Comparison of ENCODE assay signal across 9 mouse cellular contexts in genomic region chr10:121031802-121032201, GRCm38 (mm10). TPM values are rescaled to one million over a fixed set of nuclear protein-coding genes. Genes with fewer than 3 reads are reported as not detected.
DNase-seq lines count a peak whose midpoint lies in the region; ATAC-seq and TF ChIP-seq lines count a peak whose summit lies in the region.
"Had no signal": no experiment of that assay in that cellular context is flagged by ENCODE, and none has a peak within 500 bp of the region (broad histone marks: within the 10 kb centered on the region; RNA-seq: fewer than 3 reads in every experiment).

No protein-coding gene starts in this region.

- H3K36me3 ChIP-seq in hindbrain, embryonic 10.5 days = no peaks in the 10 kb centered on the region
- H3K36me3 ChIP-seq in hindbrain, embryonic 16.5 days (ENCODE audit: control insufficient read depth, insufficient read depth, low read length) = no peaks in the 10 kb centered on the region
- H3K36me3 ChIP-seq in thymus, adult 2 months (ENCODE audit: control insufficient read depth, insufficient read depth, low read length) = no peaks in the 10 kb centered on the region
- H3K36me3 ChIP-seq in limb, embryonic 13.5 days = no peaks in the 10 kb centered on the region
- no peaks in the 10 kb centered on the region for H3K36me3 ChIP-seq in forebrain, embryonic 15.5 days
- H3K36me3 ChIP-seq: limb, embryonic 15.5 days had no signal

- no peaks in the 10 kb centered on the region for H3K9me3 ChIP-seq in hindbrain, embryonic 10.5 days
- no peaks in the 10 kb centered on the region for H3K9me3 ChIP-seq in hindbrain, embryonic 16.5 days (ENCODE audit: control insufficient read depth, low read length)
- no peaks in the 10 kb centered on the region for H3K9me3 ChIP-seq in limb, embryonic 13.5 days
- no peaks in the 10 kb centered on the region for H3K9me3 ChIP-seq in forebrain, embryonic 15.5 days
- H3K9me3 ChIP-seq: limb, embryonic 15.5 days had no signal

- H3K27ac ChIP-seq in hindbrain, embryonic 10.5 days = no peak overlapping the region
- no peak overlapping the region for H3K27ac ChIP-seq in hindbrain, embryonic 16.5 days (ENCODE audit: low read depth, low read length)
- H3K27ac ChIP-seq in thymus, adult 2 months (ENCODE audit: control insufficient read depth, insufficient read depth, low read length) = no peak overlapping the region
- H3K27ac ChIP-seq in limb, embryonic 13.5 days = no peak overlapping the region
- H3K27ac ChIP-seq in forebrain, embryonic 15.5 days (replicated peaks) = no peak overlapping the region
- H3K27ac ChIP-seq: limb, embryonic 15.5 days had no signal

- no peak overlapping the region for H3K4me2 ChIP-seq in hindbrain, embryonic 16.5 days (ENCODE audit: low read length)
- H3K4me2 ChIP-seq in limb, embryonic 13.5 days (replicated peaks) = 0 out of 2 replicates have a peak overlapping the region, but pooled peaks have one; percentile 11
- no peak overlapping the region for H3K4me2 ChIP-seq in forebrain, embryonic 15.5 days (replicated peaks)
- H3K4me2 ChIP-seq: limb, embryonic 15.5 days had no signal

- no peak for TF ChIP-seq POLR2A in thymus, adult 2 months (IDR thresholded peaks at IDR 0.05; ENCODE audit: control insufficient read depth, extremely low read depth, insufficient read depth, low read length, poor library complexity)

- no peak for ATAC-seq in hindbrain, embryonic 16.5 days
- ATAC-seq in limb, embryonic 13.5 days (ENCODE audit: low FRiP score, low read depth) = no peak
- ATAC-seq in forebrain, embryonic 15.5 days (replicated peaks) = no peak

- H3K9ac ChIP-seq in hindbrain, embryonic 16.5 days (ENCODE audit: low read depth, low read length) = no peak overlapping the region
- H3K9ac ChIP-seq in limb, embryonic 13.5 days = no peak overlapping the region
- H3K9ac ChIP-seq in forebrain, embryonic 15.5 days (replicated peaks) = no peak overlapping the region
- H3K9ac ChIP-seq: limb, embryonic 15.5 days had no signal

- H3K27me3 ChIP-seq in hindbrain, embryonic 10.5 days (ENCODE audit: insufficient read depth, poor library complexity, severe bottlenecking) = peaks cover 44% of the 10 kb centered on the region
- H3K27me3 ChIP-seq in hindbrain, embryonic 16.5 days (replicated peaks; ENCODE audit: control insufficient read depth, insufficient read depth, low read length) = peaks cover 4% of the 10 kb centered on the region
- no peaks in the 10 kb centered on the region; the same call in none of the 2 replicates for H3K27me3 ChIP-seq in thymus, adult 2 months (ENCODE audit: control insufficient read depth, insufficient read depth, low read length)
- H3K27me3 ChIP-seq in limb, embryonic 13.5 days = no peaks in the 10 kb centered on the region
- H3K27me3 ChIP-seq in forebrain, embryonic 15.5 days = peaks cover 24% of the 10 kb centered on the region
- H3K27me3 ChIP-seq: limb, embryonic 15.5 days had no signal

- DNase-seq in hindbrain, embryonic 10.5 days (ENCODE audit: low spot score) = peak; percentile 48
- peak; percentile 4 for DNase-seq in thymus, adult 2 months
- no peak for DNase-seq in thymus, adult 18-20 months
- DNase-seq in embryo, embryonic 10 days (ENCODE audit: low spot score) = peak; percentile 85
- peak; percentile 7 for DNase-seq in thymus, postnatal 14 days

- 19% methylated on average over 7 of the region's 7 CpGs for WGBS in hindbrain, embryonic 10.5 days
- 13% methylated on average over 7 of the region's 7 CpGs for WGBS in hindbrain, embryonic 16.5 days
- 2% methylated on average over 7 of the region's 7 CpGs for WGBS in thymus, adult 2 months
- WGBS in limb, embryonic 13.5 days = 12% methylated on average over 7 of the region's 7 CpGs
- WGBS in forebrain, embryonic 15.5 days = 7% methylated on average over 7 of the region's 7 CpGs

- no peak for TF ChIP-seq CTCF in thymus, adult 2 months (IDR thresholded peaks at IDR 0.05; ENCODE audit: borderline replicate concordance, control insufficient read depth, extremely low read depth, insufficient read depth, low read length, poor library complexity)

- peaks cover 11% of the 10 kb centered on the region for H3K4me1 ChIP-seq in hindbrain, embryonic 10.5 days (replicated peaks)
- H3K4me1 ChIP-seq in hindbrain, embryonic 16.5 days (ENCODE audit: control insufficient read depth, insufficient read depth, low read depth, low read length) = peaks cover 8% of the 10 kb centered on the region; the same call in 1 of the 2 replicates
- peaks cover 10% of the 10 kb centered on the region for H3K4me1 ChIP-seq in thymus, adult 2 months (replicated peaks; ENCODE audit: control insufficient read depth, insufficient read depth, low read length)
- peaks cover 35% of the 10 kb centered on the region for H3K4me1 ChIP-seq in limb, embryonic 13.5 days
- H3K4me1 ChIP-seq in forebrain, embryonic 15.5 days = peaks cover 17% of the 10 kb centered on the region

- H3K4me3 ChIP-seq in hindbrain, embryonic 10.5 days = no peak overlapping the region
- H3K4me3 ChIP-seq in hindbrain, embryonic 16.5 days (ENCODE audit: low read length) = no peak overlapping the region
- H3K4me3 ChIP-seq in thymus, adult 2 months (ENCODE audit: control insufficient read depth, insufficient read depth, low read length) = no peak overlapping the region
- no peak overlapping the region for H3K4me3 ChIP-seq in limb, embryonic 13.5 days
- H3K4me3 ChIP-seq in forebrain, embryonic 15.5 days = no peak overlapping the region
- H3K4me3 ChIP-seq: limb, embryonic 15.5 days had no signal

RNA-seq across cellular contexts. Expression of gene Wif1, which starts 2.0 kb away (rescaled TPM):
- polyA plus RNA-seq in hindbrain, embryonic 10.5 days (2016; fragmentation: Nextera tagmentation; extraction: Ambion mirVana) = 1.5 and 1.9 TPM in 2 replicates
- polyA plus RNA-seq in hindbrain, embryonic 16.5 days (2015; fragmentation: Nextera tagmentation; extraction: Ambion mirVana) = 8.3 TPM in 2 replicates
- polyA plus RNA-seq in thymus, adult 2 months (2012; rRNA removed) = 0.09 and 0.97 TPM in 2 replicates
- polyA plus RNA-seq in limb, embryonic 13.5 days (2015; fragmentation: Nextera tagmentation; extraction: Ambion mirVana) = 91.3 and 119 TPM in 2 replicates
- polyA plus RNA-seq in forebrain, embryonic 15.5 days (2015; fragmentation: Nextera tagmentation; extraction: Ambion mirVana) = 2.7 and 4.1 TPM in 2 replicates

RNA-seq across cellular contexts. Expression of gene Lemd3, which starts 52.7 kb away (rescaled TPM):
- 2.3 and 2.6 TPM in 2 replicates for polyA plus RNA-seq in hindbrain, embryonic 10.5 days (2016; fragmentation: Nextera tagmentation; extraction: Ambion mirVana)
- 2.0 and 2.2 TPM in 2 replicates for polyA plus RNA-seq in hindbrain, embryonic 16.5 days (2015; fragmentation: Nextera tagmentation; extraction: Ambion mirVana)
- polyA plus RNA-seq in thymus, adult 2 months (2012; rRNA removed) = 8.8 and 10.7 TPM in 2 replicates
- 3.7 and 4.3 TPM in 2 replicates for polyA plus RNA-seq in limb, embryonic 13.5 days (2015; fragmentation: Nextera tagmentation; extraction: Ambion mirVana)
- 3.2 and 3.9 TPM in 2 replicates for polyA plus RNA-seq in forebrain, embryonic 15.5 days (2015; fragmentation: Nextera tagmentation; extraction: Ambion mirVana)

Comparison
In these comparisons a context has a peak if more than half of its experiments do, and no peak if none do; other contexts are left out.
1. DNase-seq: peak in hindbrain, embryonic 10.5 days (single experiment), thymus, adult 2 months (single experiment), embryo, embryonic 10 days (single experiment) and thymus, postnatal 14 days (single experiment); none in thymus, adult 18-20 months (0 of 2).